Mouse (Mus musculus): Measurements from ENCODE around the gene Srebf1.

Gene Srebf1

GRCm38 (mm10) chr11:60176975-60177657 lies 45.3 kb downstream of the Srebf1 start:
- peak; percentile 66 for DNase-seq (ENCODE audit: low spot score)

- DNase-seq (ENCODE audit: low spot score), result peak; percentile 75
Measured at GRCm38 (mm10) chr11:60176182-60176974, 46.0 kb downstream of the Srebf1 start.

GRCm38 (mm10) chr11:60175371-60176181 lies 46.8 kb downstream of the Srebf1 start:
- peak; percentile 71 for DNase-seq (ENCODE audit: low spot score)

GRCm38 (mm10) chr11:60173606-60174184 lies 48.7 kb downstream of the Srebf1 start:
- DNase-seq (ENCODE audit: low spot score), result no peak

GRCm38 (mm10) chr11:60172074-60172473 lies 50.3 kb downstream of the Srebf1 start:
- no peak for DNase-seq (ENCODE audit: low spot score)

- no peak for DNase-seq (ENCODE audit: low spot score)
Measured at GRCm38 (mm10) chr11:60168780-60169179, 53.6 kb downstream of the Srebf1 start.

GRCm38 (mm10) chr11:60165076-60165475 lies 57.3 kb downstream of the Srebf1 start:
- DNase-seq (ENCODE audit: low spot score), result no peak

GRCm38 (mm10) chr11:60164450-60164849 lies 57.9 kb downstream of the Srebf1 start:
- no peak for DNase-seq (ENCODE audit: low spot score)

- no peak for DNase-seq (ENCODE audit: low spot score)
Measured at GRCm38 (mm10) chr11:60163362-60163761, 59.0 kb downstream of the Srebf1 start.

GRCm38 (mm10) chr11:60162547-60162946 lies 59.8 kb downstream of the Srebf1 start:
- no peak for DNase-seq (ENCODE audit: low spot score)

GRCm38 (mm10) chr11:60161146-60161874 lies 61.1 kb downstream of the Srebf1 start:
- no peak for DNase-seq (ENCODE audit: low spot score)

GRCm38 (mm10) chr11:60160454-60161114 lies 61.8 kb downstream of the Srebf1 start:
- no peak for DNase-seq (ENCODE audit: low spot score)

- DNase-seq (ENCODE audit: low spot score), result no peak
Measured at GRCm38 (mm10) chr11:60159955-60160354, 62.4 kb downstream of the Srebf1 start.

GRCm38 (mm10) chr11:60158271-60158670 lies 64.1 kb downstream of the Srebf1 start:
- no peak for DNase-seq (ENCODE audit: low spot score)

- no peak for DNase-seq (ENCODE audit: low spot score)
Measured at GRCm38 (mm10) chr11:60155690-60156089, 66.7 kb downstream of the Srebf1 start.

- no peak for DNase-seq (ENCODE audit: low spot score)
Measured at GRCm38 (mm10) chr11:60153936-60154335, 68.4 kb downstream of the Srebf1 start.

- DNase-seq (ENCODE audit: low spot score), result no peak
Measured at GRCm38 (mm10) chr11:60152339-60152738, 70.0 kb downstream of the Srebf1 start.

- no peak for DNase-seq (ENCODE audit: low spot score)
Measured at GRCm38 (mm10) chr11:60150677-60151076, 71.7 kb downstream of the Srebf1 start.
